Mouse (Mus musculus) ES-CJ7 (cell line): Measurements from ENCODE around the gene Triml2.
A peak's percentile ranks its signal among the peaks of the same experiment; 100 is the strongest.

ENCODE experiments used
- DNase-seq: peaks from one replicate; pipeline ENCODE4 v3.0.0; 2011; ENCODE audit warnings: low read depth, low spot score

The Triml2 gene

GRCm38 (mm10) chr8:43180054-43180690, at the start of gene Triml2:
Gene Triml2, plus strand, starts transcription at chr8:43180541.
- peak; percentile 99 for DNase-seq

DNA sequence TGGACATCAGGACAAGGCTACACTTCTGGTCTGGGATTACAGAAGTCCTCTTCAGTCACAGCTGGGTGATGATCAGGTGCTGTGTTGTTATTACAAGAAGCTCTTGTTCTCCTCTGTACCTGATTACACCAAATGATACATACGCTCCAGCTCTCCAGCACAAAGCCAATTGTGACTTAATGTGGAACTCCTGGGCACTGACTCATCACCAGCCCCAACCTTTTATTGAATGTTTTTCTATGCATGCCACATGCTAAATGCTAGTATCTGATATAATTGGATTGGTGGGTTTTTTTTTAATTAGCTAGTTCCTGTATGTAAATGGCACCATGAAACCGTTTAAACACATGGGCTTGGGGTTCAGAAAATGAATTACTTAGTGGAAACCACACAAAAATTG, 39.0 kb upstream of the Triml2 start, which contains the start of gene Triml1:
Triml1 (minus strand) TSS at position 101 of the 400 bp plus-strand sequence.
- no peak for DNase-seq

DNA sequence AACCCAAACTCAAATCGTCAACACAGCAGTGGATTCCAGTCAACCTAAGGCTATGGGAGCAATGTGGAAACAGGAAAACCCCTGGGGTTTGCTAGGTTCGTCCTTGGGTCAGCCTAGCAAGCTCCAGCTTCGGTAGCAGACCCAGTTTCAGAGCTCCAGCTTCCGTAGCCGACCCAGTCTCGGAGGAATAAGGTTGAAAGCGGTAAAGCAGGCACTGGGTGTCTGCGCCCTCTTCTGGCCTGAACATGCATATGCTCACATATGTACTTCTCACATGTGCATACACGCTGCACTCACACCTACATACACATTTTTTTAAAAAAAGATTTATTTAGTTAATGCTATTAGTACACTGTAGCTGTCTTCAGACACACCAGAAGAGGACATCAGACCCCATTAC, 31.0 kb upstream of the Triml2 start:
- peak; percentile 62 for DNase-seq

DNA sequence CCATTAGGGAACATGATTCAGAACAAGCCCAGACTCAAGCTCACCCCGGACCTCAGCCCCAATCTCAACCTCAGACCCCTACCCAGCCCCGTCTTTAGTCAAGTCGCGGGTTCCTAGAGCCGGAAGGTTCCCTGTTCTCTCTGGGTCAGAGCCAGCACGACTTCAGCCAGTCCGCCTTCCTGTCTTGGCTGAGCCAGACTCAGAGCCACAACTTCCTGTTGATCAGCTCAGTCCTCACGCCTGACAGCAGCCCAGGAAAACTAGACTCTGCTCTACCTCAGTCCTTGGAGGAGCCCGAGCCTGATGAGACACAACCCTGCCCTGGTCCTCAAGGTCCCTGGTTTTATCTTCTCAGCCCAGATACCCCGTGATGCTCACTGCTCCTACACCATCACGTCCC, 17.1 kb upstream of the Triml2 start:
- DNase-seq = no peak

- DNase-seq = no peak
Measured at GRCm38 (mm10) chr8:43164453-43164852, 15.9 kb upstream of the Triml2 start.

- DNase-seq = no peak
Measured at GRCm38 (mm10) chr8:43168083-43168482, 12.3 kb upstream of the Triml2 start.

DNA sequence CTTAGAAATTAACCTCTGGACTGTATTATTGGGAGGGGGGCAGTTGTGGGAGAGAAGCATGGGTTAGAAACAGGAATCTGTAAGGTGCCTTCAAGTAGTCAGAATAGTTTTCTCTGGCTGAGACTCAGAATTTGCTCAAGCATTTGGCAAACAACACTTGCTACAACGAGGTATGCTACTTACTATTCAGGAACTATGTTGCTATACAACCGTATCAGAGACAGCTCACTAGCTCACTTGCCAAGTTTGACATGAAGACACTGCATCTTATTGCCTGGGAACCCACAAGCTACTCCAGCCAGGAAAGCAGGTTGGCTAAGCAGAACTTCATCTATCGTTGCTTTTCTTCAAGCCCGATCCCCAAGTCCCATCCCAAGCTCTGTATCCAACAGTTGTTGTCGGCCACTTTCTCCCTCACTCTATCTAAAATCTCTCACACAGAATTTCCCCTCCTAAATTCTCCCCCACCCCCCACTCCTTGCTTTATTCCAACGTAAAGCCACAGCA, 11.0 kb upstream of the Triml2 start:
- DNase-seq = no peak

DNA sequence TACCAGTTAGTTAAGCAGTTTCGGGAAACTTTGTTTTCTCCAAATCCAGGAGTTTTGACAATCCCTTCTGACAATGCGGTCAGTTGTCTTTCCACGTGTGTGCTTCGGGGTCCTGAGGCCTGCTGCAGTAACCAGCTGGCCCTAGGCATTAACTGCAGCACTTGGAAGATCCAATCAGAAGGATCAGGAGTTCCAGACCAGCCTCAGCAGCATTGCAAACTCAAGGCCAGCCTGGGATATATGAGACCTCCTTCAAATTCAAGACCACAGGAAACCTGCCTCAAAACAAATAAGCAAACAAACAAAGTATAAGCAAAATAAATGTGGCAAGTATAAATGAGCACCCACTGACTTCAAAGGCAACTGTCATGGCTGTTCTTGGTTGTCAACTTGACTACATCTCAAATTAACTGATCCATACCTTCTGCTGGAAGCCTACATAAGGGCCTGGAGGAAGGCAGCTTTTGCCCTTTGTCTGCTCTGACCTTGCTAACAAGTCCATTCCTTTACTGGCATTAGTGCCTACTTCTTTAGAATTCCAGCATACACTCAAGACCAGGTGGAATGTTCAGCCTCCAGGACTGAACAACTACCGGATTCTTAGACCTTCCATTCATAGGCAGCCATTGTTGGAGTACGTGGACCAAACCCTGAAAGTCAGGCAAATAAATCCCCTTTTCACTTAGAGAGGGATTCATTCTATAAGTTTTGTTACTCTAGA, 3.4 kb upstream of the Triml2 start:
- DNase-seq = peak; percentile 61

GRCm38 (mm10) chr8:43178263-43178662, 2.1 kb upstream of the Triml2 start:
- DNase-seq = peak; percentile 50

DNA sequence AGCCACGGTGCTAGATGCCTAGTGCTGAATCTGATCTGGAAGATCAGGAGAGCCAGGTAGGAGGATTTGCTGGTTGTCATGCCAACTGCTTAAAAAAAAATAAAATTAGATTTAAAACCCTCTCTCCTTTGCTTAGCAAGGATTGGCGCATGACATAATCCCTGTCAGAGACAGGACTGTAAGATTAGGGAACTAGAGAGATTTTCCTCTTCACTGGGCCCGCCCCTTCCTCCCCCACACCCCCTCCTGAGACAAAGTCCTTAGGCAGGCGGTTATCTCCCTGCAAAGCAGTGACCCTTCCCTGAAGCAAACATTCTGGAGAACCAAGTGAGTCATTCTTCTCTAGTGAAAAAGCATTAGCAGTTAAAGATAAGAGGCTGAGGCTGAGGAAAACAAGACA, 1.2 kb upstream of the Triml2 start:
- DNase-seq = no peak

DNA sequence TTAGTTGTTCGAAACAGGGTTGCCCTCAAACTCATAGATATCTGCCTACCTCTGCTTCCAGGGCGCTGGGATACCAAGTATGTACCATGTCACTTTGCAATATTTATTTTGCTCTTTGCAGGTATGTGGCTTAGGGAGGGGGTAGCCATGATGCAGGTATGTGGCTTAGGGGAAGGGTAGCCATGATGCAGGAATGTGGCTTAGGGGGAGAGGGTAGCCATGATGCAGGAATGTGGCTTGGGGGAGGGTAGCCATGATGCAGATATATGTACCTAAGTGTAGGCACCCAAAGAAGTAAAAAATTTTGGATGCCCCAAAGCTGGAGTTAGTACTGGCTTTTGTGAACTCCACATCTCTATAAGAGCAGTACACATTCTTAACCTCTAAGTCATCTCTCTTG, 1.9 kb downstream of the Triml2 start:
- peak; percentile 65 for DNase-seq

- no peak for DNase-seq
Measured at GRCm38 (mm10) chr8:43215554-43215953, 35.2 kb downstream of the Triml2 start.

DNA sequence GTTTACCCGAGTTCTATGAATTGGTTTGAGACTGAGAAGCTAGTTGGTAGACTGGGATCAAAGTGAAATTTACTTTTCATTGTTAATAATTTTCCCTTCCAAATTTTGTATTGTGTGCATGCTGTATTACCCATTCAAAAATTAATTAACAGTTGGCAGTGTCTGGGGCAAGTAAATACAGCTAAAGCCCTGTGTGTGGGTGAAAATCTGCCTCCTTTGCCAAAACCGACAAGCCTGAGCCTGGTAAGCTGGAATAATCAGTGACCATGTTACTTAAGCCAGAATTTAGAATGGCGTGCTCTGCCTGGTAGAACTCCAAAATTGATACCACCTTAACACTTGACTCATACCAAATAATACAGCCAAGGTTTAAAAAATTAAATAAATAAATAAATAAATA, 63.0 kb downstream of the Triml2 start:
- DNase-seq = no peak
